Mouse (Mus musculus) stomach, embryonic 14.5 days (tissue): ENCODE data around the gene Fam120a. TPM values are rescaled to one million over a fixed set of nuclear protein-coding genes. Genes with fewer than 3 reads are reported as not detected.
A peak's percentile ranks its signal among the peaks of the same experiment; 100 is the strongest.

Experiments
- ATAC-seq: fragments of 200-750 bp; cut with Nextera tagmentation; 2 replicates; pipeline ENCODE4 v1.8.0; 2017; ENCODE audit warnings: low read depth, moderate TSS enrichment; ENCODE audit not compliant: insufficient number of reproducible peaks, insufficient read depth, low FRiP score
- H3K27ac ChIP-seq: fragments of 300-500 bp; sonication (generic); 2 replicates; pipeline ENCODE4 v1.5.1; 2014; ENCODE audit warnings: mild to moderate bottlenecking, low read length, moderate library complexity, mixed read lengths
- H3K27me3 ChIP-seq: fragments of 300-500 bp; sonication (generic); 2 replicates; pipeline ENCODE4 v1.6.1; 2014; ENCODE audit warnings: low read length, control low read depth, mixed read lengths; ENCODE audit not compliant: control insufficient read depth, insufficient read depth
- H3K36me3 ChIP-seq: fragments of 300-500 bp; sonication (generic); 2 replicates; pipeline ENCODE4 v1.6.1; 2014; ENCODE audit warnings: mild to moderate bottlenecking, control low read depth, low read length, moderate library complexity, mixed read lengths; ENCODE audit not compliant: control insufficient read depth, insufficient read depth
- H3K4me1 ChIP-seq: fragments of 300-500 bp; sonication (generic); 2 replicates; pipeline ENCODE4 v1.6.1; 2014; ENCODE audit warnings: low read length, control low read depth, mixed read lengths; ENCODE audit not compliant: control insufficient read depth, insufficient read depth
- H3K4me2 ChIP-seq: fragments of 300-500 bp; sonication (generic); replicated peaks from 2 replicates; pipeline ENCODE4 v1.6.1; 2014; ENCODE audit warnings: low read depth, low read length, control low read depth
- H3K4me3 ChIP-seq: fragments of 300-500 bp; sonication (generic); 2 replicates; pipeline ENCODE4 v1.5.1; 2014; ENCODE audit warnings: low read depth, low read length, control low read depth
- H3K9ac ChIP-seq: fragments of 300-500 bp; sonication (generic); replicated peaks from 2 replicates; pipeline ENCODE4 v1.6.1; 2014; ENCODE audit warnings: low read depth, mild to moderate bottlenecking, control low read depth, low read length, moderate library complexity, mixed read lengths
- H3K9me3 ChIP-seq: fragments of 300-500 bp; sonication (generic); 2 replicates; pipeline ENCODE4 v1.6.1; 2016; ENCODE audit warnings: low read depth, low read length, control low read depth; ENCODE audit not compliant: control insufficient read depth
- WGBS: fragments of 180-500 bp; shearing (Covaris S2); extraction: QIAGEN DNeasy Blood & Tissue Kit; methylation state at CpG from one replicate; pipeline ENCODE4 v1.1.7; 2014; 5-methylcytosine and 5-hydroxymethylcytosine counted together
- polyA plus RNA-seq: library from polyadenylated mRNA; unstranded; fragments of >200 nt; fragmentation: Nextera tagmentation; extraction: Ambion mirVana; gene quantifications from 2 replicates; pipeline ENCODE4 v1.2.1, GENCODE M21; 2014

The Fam120a gene
- polyA plus RNA-seq, 1 experiment from 2014 or later, result 47.3 TPM

GRCm38 (mm10) chr13:48913680-48914079, 54.1 kb downstream of the Fam120a start:
- no peak for ATAC-seq
- 87% methylated on average over 1 of the region's 1 CpGs for whole genome bisulfite sequencing

GRCm38 (mm10) chr13:48913141-48913540, 54.7 kb downstream of the Fam120a start:
- no peak for ATAC-seq
- Histone ChIP-seq H3K4me2 (no peak overlapping the region), H3K9me3 (no peaks in the 10 kb centered on the region), H3K27me3 (no peaks in the 10 kb centered on the region), H3K4me1 (no peaks in the 10 kb centered on the region), H3K4me3 (no peak overlapping the region), H3K9ac (no peak overlapping the region), H3K27ac (no peak overlapping the region), H3K36me3 (peaks cover 60% of the 10 kb centered on the region)
- WGBS, result 87% methylated on average over 3 of the region's 3 CpGs

More at GRCm38 (mm10) chr13:48913680-48914079, 54.1 kb downstream of the Fam120a start:
- Histone ChIP-seq H3K9ac (no peak overlapping the region), H3K4me3 (no peak overlapping the region), H3K27ac (no peak overlapping the region), H3K9me3 (no peaks in the 10 kb centered on the region), H3K36me3 (peaks cover 59% of the 10 kb centered on the region), H3K4me1 (no peaks in the 10 kb centered on the region), H3K27me3 (no peaks in the 10 kb centered on the region), H3K4me2 (no peak overlapping the region)

GRCm38 (mm10) chr13:48911426-48911825, 56.4 kb downstream of the Fam120a start:
- no peak overlapping the region for H3K27ac ChIP-seq
- H3K9ac ChIP-seq, result no peak overlapping the region
- H3K4me1 ChIP-seq, result no peaks in the 10 kb centered on the region
- H3K4me2 ChIP-seq, result no peak overlapping the region
- no peak for ATAC-seq
- WGBS, result 77% methylated on average over 7 of the region's 7 CpGs
- no peak overlapping the region for H3K4me3 ChIP-seq
- H3K9me3 ChIP-seq, result no peaks in the 10 kb centered on the region
- peaks cover 61% of the 10 kb centered on the region for H3K36me3 ChIP-seq
- no peaks in the 10 kb centered on the region for H3K27me3 ChIP-seq

DNA sequence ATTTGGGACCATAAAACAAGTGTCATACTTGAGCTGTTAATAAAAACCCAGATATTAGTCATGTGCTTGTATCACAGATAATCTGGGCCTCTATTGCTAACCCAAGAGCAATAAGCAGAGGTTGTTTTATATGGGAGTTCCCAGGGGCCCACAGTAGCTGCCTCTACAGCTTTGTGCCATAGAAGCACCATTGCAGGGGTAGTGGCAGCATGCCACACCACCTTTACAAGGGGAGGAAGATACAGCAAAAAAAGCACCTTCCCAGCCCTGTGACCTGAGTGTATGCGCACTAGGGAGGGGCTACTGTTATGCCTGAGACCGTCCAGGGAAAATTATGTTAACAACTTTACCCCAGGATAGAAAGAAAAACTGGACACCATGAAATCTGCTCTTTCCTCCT, 62.4 kb downstream of the Fam120a start:
- H3K4me1 ChIP-seq, result no peaks in the 10 kb centered on the region
- 89% methylated on average over 2 of the region's 2 CpGs for WGBS
- no peak overlapping the region for H3K4me3 ChIP-seq
- H3K36me3 ChIP-seq, result peaks cover 54% of the 10 kb centered on the region
- no peak overlapping the region for H3K9ac ChIP-seq
- H3K9me3 ChIP-seq, result no peaks in the 10 kb centered on the region
- H3K4me2 ChIP-seq, result no peak overlapping the region
- H3K27ac ChIP-seq, result no peak overlapping the region
- no peaks in the 10 kb centered on the region for H3K27me3 ChIP-seq
- no peak for ATAC-seq

DNA sequence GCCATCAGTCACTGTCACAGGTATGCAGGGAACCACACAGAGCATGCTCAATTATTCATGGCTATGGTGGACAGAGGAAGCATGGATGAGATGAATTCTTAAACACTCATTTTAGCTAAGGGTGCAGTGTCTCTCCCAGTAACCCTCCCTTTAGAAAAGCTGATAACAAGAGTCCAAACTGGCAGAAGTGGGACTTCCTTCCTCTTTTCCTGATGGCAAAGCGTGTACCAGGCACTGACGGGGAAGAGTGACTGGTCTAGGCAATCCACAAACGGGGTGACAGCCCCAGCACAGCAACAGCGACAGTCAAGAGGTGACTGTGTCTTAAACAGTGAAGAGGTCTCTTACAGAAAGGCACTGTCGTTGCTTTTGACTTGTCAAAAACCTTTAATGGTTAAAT, 72.4 kb downstream of the Fam120a start:
- Histone ChIP-seq H3K4me3 (no peak overlapping the region), H3K27me3 (no peaks in the 10 kb centered on the region), H3K36me3 (peaks cover 62% of the 10 kb centered on the region), H3K9me3 (no peaks in the 10 kb centered on the region), H3K9ac (no peak overlapping the region), H3K4me1 (no peaks in the 10 kb centered on the region), H3K27ac (no peak overlapping the region), H3K4me2 (no peak overlapping the region)
- ATAC-seq, result no peak
- WGBS, result 90% methylated on average over 5 of the region's 5 CpGs

DNA sequence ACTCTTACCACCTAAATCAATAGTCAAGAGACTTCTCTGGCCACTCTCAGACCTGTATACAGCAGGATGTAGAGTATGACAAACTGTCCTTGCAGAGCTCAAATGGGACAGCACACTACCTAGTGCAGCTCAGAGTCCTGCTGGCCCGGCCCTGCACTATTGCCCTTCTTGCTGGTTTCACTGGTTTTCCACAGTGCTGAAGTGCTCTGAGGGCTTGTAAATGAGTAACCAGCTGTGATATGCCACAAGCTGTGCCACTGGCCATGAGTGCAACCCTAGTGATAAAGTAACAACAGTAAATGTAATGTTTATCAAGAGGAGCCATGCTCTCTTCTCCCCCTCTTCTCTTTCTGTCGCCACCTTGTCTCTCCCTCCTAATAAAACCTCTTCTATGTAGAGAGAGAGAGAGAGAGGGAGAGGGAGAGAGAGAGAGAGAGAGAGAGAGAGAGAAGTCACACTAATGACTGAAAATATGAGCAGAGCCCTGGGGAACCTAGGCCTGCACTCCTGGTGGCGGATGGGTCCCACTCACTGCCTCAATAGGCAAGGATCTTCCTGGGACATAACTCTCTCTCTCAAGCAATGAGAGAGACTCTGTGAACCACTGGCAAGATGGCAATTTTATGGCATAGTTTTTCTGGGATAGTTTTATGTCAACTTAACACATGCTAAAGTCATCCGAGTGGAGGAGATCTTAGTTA, 77.4 kb downstream of the Fam120a start:
- WGBS, result 80% methylated on average over 4 of the region's 4 CpGs
- 0 out of 2 replicates have a peak, but pooled peaks have one; percentile 67 for ATAC-seq
- H3K9me3 ChIP-seq, result no peaks in the 10 kb centered on the region
- no peak overlapping the region for H3K4me2 ChIP-seq
- no peak overlapping the region for H3K4me3 ChIP-seq
- peaks cover 76% of the 10 kb centered on the region for H3K36me3 ChIP-seq
- no peaks in the 10 kb centered on the region for H3K27me3 ChIP-seq
- H3K4me1 ChIP-seq, result no peaks in the 10 kb centered on the region
- H3K9ac ChIP-seq, result no peak overlapping the region
- no peak overlapping the region for H3K27ac ChIP-seq

DNA sequence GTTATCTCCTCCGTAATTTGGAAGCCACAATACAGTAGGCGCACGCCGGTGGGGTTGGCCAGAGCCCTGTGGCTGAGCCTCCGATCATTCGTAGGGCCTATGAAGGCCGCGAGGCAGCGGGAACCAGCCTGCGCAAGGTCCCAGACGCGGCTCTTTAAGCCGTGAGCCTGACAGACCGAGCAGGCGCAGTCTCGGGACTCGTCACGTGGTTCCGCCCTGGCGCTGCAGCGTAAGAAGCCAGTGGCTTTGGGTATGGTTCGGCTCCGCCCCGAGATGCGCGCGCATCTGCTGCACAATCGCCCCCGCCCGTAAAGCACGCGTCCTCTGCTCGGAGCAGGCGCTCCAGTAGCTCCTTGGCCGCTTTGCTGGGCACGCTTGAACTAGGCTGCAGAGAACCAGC, 89.3 kb downstream of the Fam120a start:
- WGBS, result under 1% methylated on average over 36 of the region's 36 CpGs
- H3K4me3 ChIP-seq, result peak overlapping the region; percentile 30
- peak overlapping the region; percentile 82 for H3K27ac ChIP-seq
- no peaks in the 10 kb centered on the region for H3K27me3 ChIP-seq
- H3K36me3 ChIP-seq, result peaks cover 19% of the 10 kb centered on the region
- peak overlapping the region; percentile 54 for H3K9ac ChIP-seq
- ATAC-seq, result peak; percentile 99
- H3K4me1 ChIP-seq, result no peaks in the 10 kb centered on the region
- H3K4me2 ChIP-seq, result peak overlapping the region; percentile 64
- no peaks in the 10 kb centered on the region for H3K9me3 ChIP-seq

DNA sequence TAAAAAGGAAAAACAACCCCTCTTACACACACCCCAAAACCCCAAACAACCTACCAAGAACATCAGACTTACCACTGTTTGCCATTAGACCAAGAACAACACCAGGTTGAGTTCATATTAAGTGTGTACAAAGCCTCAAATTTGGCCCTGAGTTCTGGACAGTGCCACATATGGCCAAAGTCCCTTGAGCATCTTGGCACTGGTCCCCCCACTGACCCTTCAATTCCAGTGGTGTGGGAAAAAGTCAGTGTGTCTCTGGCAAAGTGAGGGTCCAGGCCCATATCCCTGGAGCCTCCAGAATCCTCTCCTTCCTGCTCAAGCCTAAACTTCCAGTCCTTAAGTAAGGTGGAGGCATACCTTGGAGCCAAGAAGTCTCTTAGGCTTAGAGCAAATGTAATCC, 90.0 kb downstream of the Fam120a start:
- H3K27ac ChIP-seq, result peak overlapping the region; percentile 82; the same call in 1 of the 2 replicates
- H3K4me3 ChIP-seq, result 0 out of 2 replicates have a peak overlapping the region, but pooled peaks have one; percentile 30

GRCm38 (mm10) chr13:48872726-48873125, 95.1 kb downstream of the Fam120a start:
- 75% methylated on average over 5 of the region's 5 CpGs for WGBS
- Histone ChIP-seq H3K9ac (no peak overlapping the region), H3K4me3 (no peak overlapping the region), H3K27me3 (no peaks in the 10 kb centered on the region), H3K4me2 (no peak overlapping the region), H3K4me1 (peaks cover 28% of the 10 kb centered on the region), H3K36me3 (no peaks in the 10 kb centered on the region), H3K9me3 (no peaks in the 10 kb centered on the region), H3K27ac (no peak overlapping the region)
- ATAC-seq, result no peak

More for the DNA sequence above, 90.0 kb downstream of the Fam120a start:
- Histone ChIP-seq H3K4me2 (peak overlapping the region; percentile 64), H3K9me3 (no peaks in the 10 kb centered on the region), H3K9ac (peak overlapping the region; percentile 54; the same call in 1 of the 2 replicates), H3K4me1 (peaks cover 2% of the 10 kb centered on the region; the same call in 1 of the 2 replicates), H3K36me3 (peaks cover 17% of the 10 kb centered on the region), H3K27me3 (no peaks in the 10 kb centered on the region)
- no peak for ATAC-seq
